Mouse (Mus musculus) heart, adult 2 months (tissue): Measurements from ENCODE around the gene Cldn4.

Experiments
- CTCF ChIP-seq: fragments of 200-600 bp; IDR thresholded peaks from 2 replicates; pipeline ENCODE4 v1.8.1; 2022; ENCODE audit warnings: antibody characterized with exemption, mild to moderate bottlenecking, moderate library complexity
- POLR2A ChIP-seq: fragments of 200-500 bp; IDR thresholded peaks from 2 replicates; pipeline ENCODE4 v1.6.1; 2011; ENCODE audit warnings: mild to moderate bottlenecking, low read depth, low read length, control low read depth; ENCODE audit not compliant: insufficient read depth

DNA sequence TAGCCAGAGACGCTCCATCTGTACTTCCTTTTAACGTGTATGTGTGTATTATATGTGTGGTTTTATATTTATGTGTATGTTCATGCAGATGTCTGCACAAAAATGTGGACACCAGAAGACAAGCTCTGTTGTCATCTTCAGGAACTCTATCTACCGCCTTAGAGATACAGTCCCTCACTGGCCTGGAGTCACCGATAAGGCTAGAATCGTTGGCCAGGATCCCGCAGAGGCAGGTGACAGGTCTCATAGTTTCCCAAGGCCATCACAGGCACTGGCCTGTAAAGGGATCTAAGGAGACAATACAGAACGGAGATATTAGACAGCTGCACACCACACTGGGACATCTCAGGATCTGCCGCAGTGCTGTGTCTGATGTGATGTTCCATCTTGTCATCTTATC is 25.6 kb downstream of the Cldn4 start:
- TF ChIP-seq CTCF (no peak), POLR2A (no peak)
